Mouse (Mus musculus): Measurements from ENCODE around the gene Spg11.

DNA sequence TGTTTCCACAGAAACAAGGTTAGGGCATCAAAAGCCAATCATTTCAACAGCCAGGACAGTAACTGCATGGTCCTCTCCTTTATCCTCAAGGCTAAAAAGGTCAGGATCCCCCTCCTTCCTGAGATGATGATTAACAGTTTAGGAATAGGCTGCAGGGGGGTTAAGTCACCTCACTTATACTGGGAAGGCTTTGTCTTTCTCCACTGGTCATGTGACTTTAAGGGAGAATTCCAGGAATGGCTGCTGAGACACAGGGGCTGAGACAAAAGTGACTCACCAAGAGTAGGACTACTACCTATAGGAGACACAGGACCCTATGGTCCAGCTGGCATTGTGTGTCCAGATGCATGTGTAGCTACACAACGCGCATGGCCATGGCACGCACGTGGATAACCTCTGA lies 9.4 kb upstream of the Spg11 start:
- TF ChIP-seq POLR2A (IDR thresholded peaks at IDR 0.05; ENCODE audit: low read depth, low read length), result no peak
- no peak for TF ChIP-seq CTCF (IDR thresholded peaks at IDR 0.05; ENCODE audit: borderline replicate concordance, insufficient read depth, low read length)

All from embryonic fibroblast, embryonic 13.5 days (primary cell).